31 mouse cellular contexts compared by ENCODE assay signal in the genomic region with DNA sequence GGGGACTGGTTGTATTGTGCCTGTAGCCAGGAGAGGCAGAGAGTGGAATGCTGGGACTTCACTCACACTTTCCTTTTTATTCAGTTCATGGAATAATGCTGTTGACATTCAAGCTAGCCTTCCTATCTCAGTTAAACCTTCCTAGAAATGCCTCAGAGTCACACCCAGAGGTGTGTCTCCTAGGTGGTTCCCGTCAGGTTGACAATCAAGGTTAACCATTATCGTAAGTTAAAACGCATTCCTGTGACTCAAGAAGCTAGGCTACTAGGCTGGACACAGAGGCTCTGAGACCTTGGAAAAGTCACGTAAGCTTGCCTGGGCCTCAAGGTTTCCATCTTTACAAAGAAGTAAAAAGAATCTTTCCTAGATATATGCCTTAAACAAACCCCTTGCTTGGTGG. TPM values are rescaled to one million over a fixed set of nuclear protein-coding genes. Genes with fewer than 3 reads are reported as not detected.
DNase-seq lines count a peak whose midpoint lies in the region; ATAC-seq and TF ChIP-seq lines count a peak whose summit lies in the region.
"Had no signal": no experiment of that assay in that cellular context is flagged by ENCODE, and none has a peak within 500 bp of the region (broad histone marks: within the 10 kb centered on the region; RNA-seq: fewer than 3 reads in every experiment).

No protein-coding gene starts in this region.

- ATAC-seq in intestine, embryonic 15.5 days = peak; percentile 58; the same call in 1 of the 2 replicates
- no peak for ATAC-seq in intestine, postnatal 0 days
- ATAC-seq: forebrain, embryonic 13.5 days; forebrain, embryonic 16.5 days had no signal

- no peak for TF ChIP-seq CTCF in intestine, postnatal 0 days (IDR thresholded peaks at IDR 0.05; ENCODE audit: low read depth)
- no peak for TF ChIP-seq CTCF in small intestine, adult 2 months (IDR thresholded peaks at IDR 0.05; ENCODE audit: extremely low read depth, insufficient read length, insufficient replicate concordance, low read depth, low read length)

- no peaks in the 10 kb centered on the region for H3K9me3 ChIP-seq in intestine, embryonic 15.5 days
- H3K9me3 ChIP-seq in intestine, postnatal 0 days (ENCODE audit: control insufficient read depth) = no peaks in the 10 kb centered on the region
- H3K9me3 ChIP-seq: forebrain, embryonic 10.5 days; forebrain, embryonic 13.5 days; hindbrain, embryonic 12.5 days; hindbrain, embryonic 15.5 days had no signal

- WGBS in intestine, embryonic 15.5 days = 64% methylated on average over 4 of the region's 4 CpGs
- 46% methylated on average over 4 of the region's 4 CpGs for WGBS in intestine, postnatal 0 days
- 39% methylated on average over 4 of the region's 4 CpGs for WGBS in small intestine, adult 2 months

- no peak overlapping the region for H3K9ac ChIP-seq in intestine, embryonic 15.5 days
- no peak overlapping the region for H3K9ac ChIP-seq in intestine, postnatal 0 days (ENCODE audit: low read depth, low read length)
- H3K9ac ChIP-seq: forebrain, embryonic 13.5 days; hindbrain, embryonic 12.5 days; hindbrain, embryonic 15.5 days had no signal

- no peak for TF ChIP-seq POLR2A in small intestine, adult 2 months (IDR thresholded peaks at IDR 0.05; ENCODE audit: low read depth, low read length)

- DNase-seq in ZHBTc4 (ENCODE audit: low read depth, low spot score) = peak; percentile 51
- DNase-seq in heart, adult 8-10 months (ENCODE audit: low spot score) = no peak
- DNase-seq in B cell, adult 2 months = no peak
- DNase-seq: adrenal gland, adult 2 months; adrenal gland, postnatal 14 days; cerebellum, adult 11 months; cerebellum, adult 2 months; cerebellum, adult 9-11 months; cerebellum, postnatal 25 days; gastrocnemius, postnatal 10 days; gastrocnemius, postnatal 36 days; heart, adult 2 months; kidney, adult 11 months had no signal

- H3K36me3 ChIP-seq in intestine, embryonic 15.5 days = no peaks in the 10 kb centered on the region
- no peaks in the 10 kb centered on the region for H3K36me3 ChIP-seq in intestine, postnatal 0 days (ENCODE audit: control insufficient read depth, insufficient read depth)
- no peaks in the 10 kb centered on the region for H3K36me3 ChIP-seq in small intestine, adult 2 months (ENCODE audit: control insufficient read depth, insufficient read depth, low read length)
- H3K36me3 ChIP-seq: forebrain, embryonic 10.5 days; hindbrain, embryonic 12.5 days; hindbrain, embryonic 15.5 days had no signal

- no peaks in the 10 kb centered on the region for H3K27me3 ChIP-seq in intestine, embryonic 15.5 days (replicated peaks)
- no peaks in the 10 kb centered on the region for H3K27me3 ChIP-seq in intestine, postnatal 0 days (replicated peaks; ENCODE audit: control insufficient read depth, insufficient read depth, low read length)
- no peaks in the 10 kb centered on the region for H3K27me3 ChIP-seq in small intestine, adult 2 months (ENCODE audit: control insufficient read depth, insufficient read depth, low read length)
- H3K27me3 ChIP-seq: CH12.LX; forebrain, embryonic 13.5 days; hindbrain, embryonic 12.5 days; hindbrain, embryonic 15.5 days had no signal

- no peak overlapping the region for H3K27ac ChIP-seq in intestine, embryonic 15.5 days
- H3K27ac ChIP-seq in intestine, postnatal 0 days (ENCODE audit: low read depth, low read length) = no peak overlapping the region
- H3K27ac ChIP-seq in small intestine, adult 2 months (ENCODE audit: insufficient read depth, low read depth, low read length) = peak overlapping the region; percentile 81
- H3K27ac ChIP-seq: forebrain, embryonic 10.5 days; forebrain, embryonic 13.5 days; heart, adult 2 months; hindbrain, embryonic 12.5 days; hindbrain, embryonic 15.5 days had no signal

- no peaks in the 10 kb centered on the region for H3K4me1 ChIP-seq in intestine, embryonic 15.5 days (replicated peaks)
- H3K4me1 ChIP-seq in intestine, postnatal 0 days (replicated peaks; ENCODE audit: control insufficient read depth, insufficient read depth, low read length) = no peaks in the 10 kb centered on the region
- H3K4me1 ChIP-seq in small intestine, adult 2 months (ENCODE audit: control insufficient read depth, insufficient read depth, insufficient read length, low read length) = peaks cover 10% of the 10 kb centered on the region; the same call in 1 of the 2 replicates
- H3K4me1 ChIP-seq: forebrain, embryonic 10.5 days; forebrain, embryonic 13.5 days; hindbrain, embryonic 12.5 days; hindbrain, embryonic 15.5 days had no signal

- H3K4me3 ChIP-seq in intestine, embryonic 15.5 days (replicated peaks) = no peak overlapping the region
- no peak overlapping the region for H3K4me3 ChIP-seq in intestine, postnatal 0 days (ENCODE audit: low read depth, low read length)
- no peak overlapping the region for H3K4me3 ChIP-seq in small intestine, adult 2 months (ENCODE audit: low read depth, low read length)
- H3K4me3 ChIP-seq: forebrain, embryonic 10.5 days; forebrain, embryonic 13.5 days; heart, adult 2 months; hindbrain, embryonic 12.5 days; hindbrain, embryonic 15.5 days had no signal

- no peak overlapping the region for H3K4me2 ChIP-seq in intestine, embryonic 15.5 days (replicated peaks)
- H3K4me2 ChIP-seq in intestine, postnatal 0 days (replicated peaks; ENCODE audit: low read depth) = no peak overlapping the region
- H3K4me2 ChIP-seq: forebrain, embryonic 13.5 days; heart, embryonic 11.5 days; hindbrain, embryonic 12.5 days; hindbrain, embryonic 15.5 days had no signal

RNA-seq across cellular contexts. Expression of gene Pax8, which starts 10.0 kb away (rescaled TPM):
- polyA plus RNA-seq in intestine, embryonic 15.5 days (2015; fragmentation: Nextera tagmentation; extraction: Ambion mirVana) = 0.73 and 1.1 TPM in 2 replicates
- polyA plus RNA-seq in intestine, postnatal 0 days (2015; fragmentation: Nextera tagmentation; extraction: Ambion mirVana) = 0.52 and 0.64 TPM in 2 replicates
- 2.4 and 10.4 TPM in 2 replicates for polyA plus RNA-seq in small intestine, adult 2 months (2012; rRNA removed)
- total RNA-seq in heart, adult 8-10 months (2022) = not detected
- total RNA-seq: adrenal gland, adult 2 months; adrenal gland, postnatal 14 days; gastrocnemius, adult 18-20 months; gastrocnemius, postnatal 10 days; gastrocnemius, postnatal 36 days; granulocyte monocyte progenitor cell, adult 5-6 weeks; heart, adult 2 months; heart, postnatal 25 days; hematopoietic stem cell, adult 5-6 weeks; MEL had no signal
- polyA plus RNA-seq: adrenal gland, adult 2 months; cortical plate, adult 2 months; heart, adult 2 months; heart, embryonic 14.5 days; heart, postnatal 0 days had no signal
